Mouse (Mus musculus) forelimb bud, embryonic 11.5 days (tissue): Measurements from ENCODE around the gene Tjap1.

Experiments
- DNase-seq: peaks from one replicate; pipeline ENCODE4 v3.0.0-alpha.2; 2012; ENCODE audit warnings: low read depth, low spot score

Tjap1 gene

GRCm38 (mm10) chr17:46253452-46254084 is 29.3 kb downstream of the Tjap1 start, which contains the start of gene Lrrc73:
Lrrc73 (plus strand) TSS chr17:46253531.
- DNase-seq: peak; percentile 84

DNA sequence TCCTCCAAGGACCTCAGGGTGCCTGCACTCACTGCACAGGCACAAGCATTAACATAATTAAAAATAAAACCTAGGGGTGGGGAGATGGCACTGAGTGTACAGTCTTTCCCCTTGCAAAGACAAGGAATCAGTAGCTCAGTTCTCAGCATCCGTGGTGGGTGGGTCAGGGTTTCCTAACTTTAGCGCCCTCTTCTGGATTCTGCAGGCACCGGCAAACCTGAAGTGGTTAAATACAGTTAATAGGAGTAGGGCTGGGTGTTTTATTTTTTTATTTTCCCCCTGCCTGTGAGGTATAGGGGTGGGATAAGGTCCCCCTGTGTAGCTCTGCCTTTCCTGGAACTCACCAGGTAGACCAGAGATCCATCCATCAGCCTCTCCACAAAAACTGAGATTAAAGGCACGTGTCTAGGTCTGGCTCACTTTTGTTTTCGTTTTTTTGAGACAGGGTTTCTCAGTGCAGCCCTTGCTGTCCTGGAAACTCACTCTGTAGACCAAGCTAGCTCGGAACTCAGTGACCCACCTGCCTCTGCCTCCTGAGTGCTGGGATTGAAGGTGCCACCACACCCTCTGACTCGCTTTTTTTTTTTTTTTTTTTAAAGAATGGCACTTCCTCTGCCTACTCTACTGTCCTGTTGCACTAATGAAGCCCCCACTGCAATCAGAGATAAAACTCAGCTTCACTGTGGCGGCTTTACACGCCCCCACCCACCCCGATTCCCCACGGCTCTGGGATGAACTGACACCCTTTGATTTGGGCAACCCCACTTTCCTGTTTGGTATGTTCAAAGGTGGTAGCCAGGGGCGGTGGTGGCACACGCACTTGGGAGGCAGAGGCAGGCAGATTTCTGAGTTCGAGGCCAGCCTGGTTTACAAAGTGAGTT is 30.0 kb downstream of the Tjap1 start:
- peak; percentile 49 for DNase-seq

DNA sequence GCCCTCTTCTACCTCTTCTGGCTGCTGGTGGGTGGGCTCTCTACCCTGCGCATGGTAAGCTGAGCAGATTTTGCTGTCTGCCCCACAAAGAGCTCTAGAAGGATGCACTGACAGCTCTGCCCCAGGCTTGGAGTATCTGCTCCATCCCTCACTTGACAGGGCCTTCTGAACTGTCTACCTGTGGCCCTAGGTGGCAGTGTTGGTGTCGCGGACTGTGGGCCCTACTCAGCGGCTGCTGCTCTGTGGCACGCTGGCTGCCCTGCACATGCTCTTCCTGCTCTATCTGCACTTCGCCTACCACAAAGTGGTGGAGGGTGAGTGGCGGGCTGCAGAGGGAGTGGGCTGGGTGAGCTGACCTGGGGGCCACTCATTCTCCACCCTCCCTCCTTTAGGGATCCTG is 31.7 kb downstream of the Tjap1 start:
- no peak for DNase-seq

GRCm38 (mm10) chr17:46248189-46248522 is 34.7 kb downstream of the Tjap1 start:
- DNase-seq: no peak

GRCm38 (mm10) chr17:46247512-46248188 is 35.2 kb downstream of the Tjap1 start, which contains the start of the genes Polr1c and Yipf3:
Polr1c (minus strand) TSS chr17:46248054.
Yipf3 (plus strand) TSS chr17:46248080.
- DNase-seq: peak; percentile 95

- DNase-seq: no peak
Measured at GRCm38 (mm10) chr17:46244579-46244978, 38.2 kb downstream of the Tjap1 start.

- DNase-seq: no peak
Measured at GRCm38 (mm10) chr17:46243624-46244023, 39.2 kb downstream of the Tjap1 start.

DNA sequence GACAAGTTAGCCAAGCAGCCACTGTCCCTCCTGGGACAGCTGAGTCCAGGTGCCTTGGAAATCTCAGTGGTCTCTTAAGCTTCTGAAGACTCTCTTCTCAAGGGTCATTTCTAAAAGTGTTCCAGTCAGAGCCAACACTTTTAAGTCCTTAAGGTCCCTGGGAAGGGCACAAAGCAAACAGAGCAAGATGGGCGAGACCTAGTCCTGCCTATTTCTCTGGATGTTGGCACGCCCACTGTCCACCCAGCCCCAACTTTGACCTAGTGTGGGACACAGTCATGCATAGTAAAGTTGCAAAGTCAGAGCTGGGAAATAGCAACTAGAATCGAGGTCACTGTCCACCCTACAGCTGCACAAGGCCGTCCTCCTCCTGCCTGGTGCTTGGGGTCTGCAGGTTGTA is 39.8 kb downstream of the Tjap1 start:
- DNase-seq: no peak

GRCm38 (mm10) chr17:46242274-46242673 is 40.6 kb downstream of the Tjap1 start:
- no peak for DNase-seq

DNA sequence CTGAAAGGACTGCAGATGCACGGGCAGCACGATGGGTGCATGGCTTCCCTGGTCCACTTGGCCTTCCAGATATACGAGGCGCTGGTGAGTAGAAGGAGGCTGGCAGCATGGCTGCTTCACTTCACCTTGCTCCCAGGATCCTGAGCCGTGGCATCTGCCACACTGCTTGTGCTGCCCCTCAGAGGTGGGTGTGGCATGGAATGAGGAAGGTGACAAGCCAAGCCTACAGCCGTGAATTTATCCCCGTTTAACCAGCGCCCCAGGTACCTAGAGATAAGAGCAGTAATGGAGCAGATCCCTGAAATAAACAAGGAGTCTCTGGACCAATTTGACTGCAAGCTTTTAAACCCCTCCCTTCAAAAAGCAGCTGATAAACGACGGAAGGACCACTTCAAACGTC is 41.4 kb downstream of the Tjap1 start:
- DNase-seq: no peak

- DNase-seq: no peak
Measured at GRCm38 (mm10) chr17:46239516-46240114, 43.2 kb downstream of the Tjap1 start.

DNA sequence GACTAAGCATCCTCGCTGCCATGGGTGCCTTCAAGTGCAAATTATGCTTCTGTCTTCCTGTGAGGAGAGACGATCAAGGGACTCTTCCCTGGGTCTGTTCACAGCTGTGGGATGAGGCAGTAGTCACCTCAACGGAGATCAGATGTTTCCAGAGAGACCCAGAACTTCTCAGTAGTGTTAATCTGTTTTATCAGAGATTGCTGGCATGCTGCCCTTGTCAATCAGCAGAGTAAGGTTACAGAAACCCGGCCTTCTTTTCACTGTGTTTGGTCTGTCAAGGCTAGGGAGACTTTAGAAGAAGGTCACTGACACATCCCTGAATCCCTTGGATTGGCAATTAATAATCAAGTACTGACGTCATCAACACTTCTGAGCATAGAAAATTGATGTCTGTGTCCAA is 45.3 kb downstream of the Tjap1 start:
- no peak for DNase-seq

DNA sequence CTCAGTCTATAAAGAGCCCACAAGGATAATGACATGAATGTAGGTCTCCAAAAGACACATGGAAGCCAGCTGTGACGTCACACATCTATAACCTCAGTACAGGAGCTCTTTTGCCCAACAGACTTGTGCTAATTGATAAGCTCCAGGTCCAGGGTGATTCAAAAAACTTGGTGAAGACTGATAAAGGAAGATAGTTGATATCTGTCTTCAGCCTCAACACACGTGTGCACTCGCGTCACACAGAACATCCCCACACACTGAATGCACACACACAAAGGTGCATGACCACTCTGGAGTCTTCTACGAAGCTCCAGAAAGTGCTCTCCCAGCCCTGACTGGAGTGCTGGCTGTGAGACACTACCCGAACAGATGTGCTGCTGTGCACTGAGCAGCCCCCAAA is 45.7 kb downstream of the Tjap1 start:
- DNase-seq: no peak

DNA sequence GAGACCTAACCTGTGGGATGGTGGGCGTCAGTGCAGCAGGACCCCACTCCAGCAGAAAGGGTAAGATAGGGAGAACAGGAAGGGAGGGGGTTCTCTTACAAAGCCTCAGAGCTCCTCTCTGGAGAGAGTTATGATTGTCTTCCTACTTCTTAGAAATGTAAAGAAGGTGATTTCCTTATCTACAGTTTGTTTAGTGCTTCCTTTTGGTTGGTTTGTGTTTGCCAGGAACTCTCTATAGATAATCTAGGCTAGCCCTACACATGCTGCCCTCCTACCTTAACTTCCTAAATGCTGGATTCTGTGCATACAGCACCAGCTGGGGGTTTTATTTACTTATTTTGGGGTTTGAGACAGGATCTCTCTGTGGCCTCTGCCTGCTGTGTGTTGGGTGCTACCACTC is 46.8 kb downstream of the Tjap1 start:
- no peak for DNase-seq

DNA sequence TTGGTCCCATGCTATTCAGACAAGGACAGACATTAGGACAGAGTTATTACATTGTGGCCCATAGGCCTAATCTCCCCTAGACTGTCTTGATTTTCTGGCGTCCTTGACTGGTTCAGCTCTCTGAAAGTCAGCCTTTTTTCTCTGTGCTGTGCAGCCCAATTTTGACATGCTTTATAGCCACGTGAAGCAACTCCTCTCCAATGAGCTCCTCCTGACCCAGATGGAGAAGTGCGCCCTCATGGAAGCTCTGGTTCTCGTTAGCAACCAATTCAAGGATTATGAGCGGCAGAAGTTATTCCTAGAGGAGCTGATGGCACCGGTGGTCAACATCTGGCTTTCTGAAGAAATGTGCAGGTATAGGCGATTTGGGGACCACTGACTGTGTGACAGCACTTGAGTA is 55.2 kb downstream of the Tjap1 start:
- no peak for DNase-seq

- no peak for DNase-seq
Measured at GRCm38 (mm10) chr17:46221601-46222000, 61.2 kb downstream of the Tjap1 start.

DNA sequence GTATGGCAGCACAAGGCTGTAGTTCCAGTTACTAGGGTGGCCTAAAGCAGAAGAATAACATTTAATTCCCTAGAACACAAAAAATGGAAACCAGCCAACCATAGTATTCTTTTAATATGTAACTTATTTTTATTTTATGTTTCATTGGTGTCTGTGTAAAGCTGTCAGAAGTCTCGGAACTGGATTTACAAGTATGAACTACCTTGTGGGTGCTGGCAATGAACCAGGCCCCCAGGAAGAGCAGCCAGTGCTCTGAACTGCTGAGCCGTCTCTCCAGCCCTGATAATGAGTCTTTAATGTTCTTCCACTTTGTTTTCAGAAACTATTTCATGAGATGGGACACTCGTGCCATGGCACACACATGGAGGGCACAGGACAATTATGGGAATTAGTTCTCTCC is 72.3 kb downstream of the Tjap1 start:
- no peak for DNase-seq
